Mouse (Mus musculus): ENCODE results near the gene P2ry12. TPM values are rescaled to one million over a fixed set of nuclear protein-coding genes. Genes with fewer than 3 reads are reported as not detected.

Gene P2ry12
- total and polyA plus RNA-seq, 2 experiments from 2014 or later: 10.4 to 11.8 TPM

GRCm38 (mm10) chr3:59204719-59205503, 57.8 kb downstream of the P2ry12 start:
- WGBS: 55% methylated on average over 11 of the region's 11 CpGs
- no peak; the same call in 1 of the 2 replicates for ATAC-seq

GRCm38 (mm10) chr3:59203802-59204520, 58.7 kb downstream of the P2ry12 start:
- H3K9me3 ChIP-seq (ENCODE audit: low read length): no peaks in the 10 kb centered on the region
- DNase-seq (no peak), ATAC-seq (no peak)
- H3K4me1 ChIP-seq (ENCODE audit: insufficient read depth): no peaks in the 10 kb centered on the region
- H3K27me3 ChIP-seq (ENCODE audit: insufficient read depth, low read length): no peaks in the 10 kb centered on the region
- H3K36me3 ChIP-seq (ENCODE audit: insufficient read depth): no peaks in the 10 kb centered on the region; the same call in 1 of the 2 replicates
- no peak for TF ChIP-seq CTCF (IDR thresholded peaks at IDR 0.05; ENCODE audit: low read depth)
- H3K9ac ChIP-seq: no peak overlapping the region
- H3K4me2 ChIP-seq (ENCODE audit: low read depth): no peak overlapping the region
- H3K27ac ChIP-seq (ENCODE audit: low read depth, low read length): no peak overlapping the region
- H3K4me3 ChIP-seq (ENCODE audit: low read depth, low read length): no peak overlapping the region
- 85% methylated on average over 8 of the region's 8 CpGs for WGBS

More at GRCm38 (mm10) chr3:59204719-59205503, 57.8 kb downstream of the P2ry12 start:
- Histone ChIP-seq H3K9ac (no peak overlapping the region), H3K9me3 (ENCODE audit: low read length) (no peaks in the 10 kb centered on the region), H3K4me3 (ENCODE audit: low read depth, low read length) (no peak overlapping the region), H3K27me3 (ENCODE audit: insufficient read depth, low read length) (no peaks in the 10 kb centered on the region), H3K4me2 (ENCODE audit: low read depth) (no peak overlapping the region), H3K4me1 (ENCODE audit: insufficient read depth) (no peaks in the 10 kb centered on the region), H3K27ac (ENCODE audit: low read depth, low read length) (no peak overlapping the region), H3K36me3 (ENCODE audit: insufficient read depth) (no peaks in the 10 kb centered on the region; the same call in 1 of the 2 replicates)
- no peak for DNase-seq
- no peak for TF ChIP-seq CTCF (IDR thresholded peaks at IDR 0.05; ENCODE audit: low read depth)

GRCm38 (mm10) chr3:59197329-59197948, 65.2 kb downstream of the P2ry12 start:
- no peak overlapping the region for H3K4me3 ChIP-seq (ENCODE audit: low read depth, low read length)
- no peak for TF ChIP-seq CTCF (IDR thresholded peaks at IDR 0.05; ENCODE audit: low read depth)

GRCm38 (mm10) chr3:59194938-59195337, 67.7 kb downstream of the P2ry12 start, which contains the start of gene Gpr87:
Gene Gpr87, minus strand, starts transcription at chr3:59195104.
- Histone ChIP-seq H3K9ac (no peak within 1 kb of the TSS), H3K4me1 (ENCODE audit: insufficient read depth) (no peaks in the 10 kb centered on the region), H3K4me2 (ENCODE audit: low read depth) (no peak within 1 kb of the TSS), H3K4me3 (ENCODE audit: low read depth, low read length) (no peak within 1 kb of the TSS), H3K36me3 (ENCODE audit: insufficient read depth) (no peaks in the 10 kb centered on the region), H3K27me3 (ENCODE audit: insufficient read depth, low read length) (no peaks in the 10 kb centered on the region), H3K9me3 (ENCODE audit: low read length) (no peaks in the 10 kb centered on the region), H3K27ac (ENCODE audit: low read depth, low read length) (no peak within 1 kb of the TSS)
- DNase-seq: no peak
- no peak for TF ChIP-seq CTCF (IDR thresholded peaks at IDR 0.05; ENCODE audit: low read depth)
- WGBS: 91% methylated on average over 7 of the region's 7 CpGs
- no peak for ATAC-seq

More at GRCm38 (mm10) chr3:59197329-59197948, 65.2 kb downstream of the P2ry12 start:
- H3K9me3 ChIP-seq (ENCODE audit: low read length): no peaks in the 10 kb centered on the region
- WGBS: 71% methylated on average over 4 of the region's 4 CpGs
- H3K27me3 ChIP-seq (ENCODE audit: insufficient read depth, low read length): no peaks in the 10 kb centered on the region
- no peak overlapping the region for H3K4me2 ChIP-seq (ENCODE audit: low read depth)
- H3K36me3 ChIP-seq (ENCODE audit: insufficient read depth): no peaks in the 10 kb centered on the region
- H3K9ac ChIP-seq: no peak overlapping the region
- H3K27ac ChIP-seq (ENCODE audit: low read depth, low read length): no peak overlapping the region
- DNase-seq (no peak), ATAC-seq (no peak)
- H3K4me1 ChIP-seq (ENCODE audit: insufficient read depth): no peaks in the 10 kb centered on the region

- 93% methylated on average over 7 of the region's 7 CpGs for WGBS
- H3K9me3 ChIP-seq (ENCODE audit: low read length): no peaks in the 10 kb centered on the region
- no peaks in the 10 kb centered on the region for H3K4me1 ChIP-seq (ENCODE audit: insufficient read depth)
- H3K4me2 ChIP-seq (ENCODE audit: low read depth): no peak overlapping the region
- no peaks in the 10 kb centered on the region for H3K27me3 ChIP-seq (ENCODE audit: insufficient read depth, low read length)
- no peak for ATAC-seq
- no peak overlapping the region for H3K27ac ChIP-seq (ENCODE audit: low read depth, low read length)
- H3K9ac ChIP-seq: no peak overlapping the region
- no peak for TF ChIP-seq CTCF (IDR thresholded peaks at IDR 0.05; ENCODE audit: low read depth)
- H3K4me3 ChIP-seq (ENCODE audit: low read depth, low read length): no peak overlapping the region
- no peak for DNase-seq
- no peaks in the 10 kb centered on the region for H3K36me3 ChIP-seq (ENCODE audit: insufficient read depth)
Measured at GRCm38 (mm10) chr3:59194099-59194498, 68.6 kb downstream of the P2ry12 start.

- no peaks in the 10 kb centered on the region for H3K36me3 ChIP-seq (ENCODE audit: insufficient read depth)
- H3K4me2 ChIP-seq (ENCODE audit: low read depth): no peak overlapping the region
- H3K27ac ChIP-seq (ENCODE audit: low read depth, low read length): no peak overlapping the region
- no peak overlapping the region for H3K4me3 ChIP-seq (ENCODE audit: low read depth, low read length)
- TF ChIP-seq CTCF (IDR thresholded peaks at IDR 0.05; ENCODE audit: low read depth): no peak
- ATAC-seq (no peak), DNase-seq (no peak)
- 97% methylated on average over 6 of the region's 6 CpGs for WGBS
- H3K27me3 ChIP-seq (ENCODE audit: insufficient read depth, low read length): no peaks in the 10 kb centered on the region
- no peaks in the 10 kb centered on the region for H3K9me3 ChIP-seq (ENCODE audit: low read length)
- no peak overlapping the region for H3K9ac ChIP-seq
- no peaks in the 10 kb centered on the region for H3K4me1 ChIP-seq (ENCODE audit: insufficient read depth)
Measured at GRCm38 (mm10) chr3:59191674-59192073, 71.0 kb downstream of the P2ry12 start.

Measured in forebrain, postnatal 0 days (tissue).